Mouse (Mus musculus) stomach, postnatal 0 days (tissue): ENCODE measurements around the gene Spata48. TPM values are rescaled to one million over a fixed set of nuclear protein-coding genes. Genes with fewer than 3 reads are reported as not detected.

ENCODE experiments used
- ATAC-seq: fragments of 200-750 bp; cut with Nextera tagmentation; 2 replicates; pipeline ENCODE4 v1.8.0; 2017; ENCODE audit not compliant: low FRiP score, low TSS enrichment
- DNase-seq: peaks from one replicate; pipeline ENCODE4 v3.0.0-alpha.2; 2016; ENCODE audit warnings: low spot score
- H3K27ac ChIP-seq: fragments of 300-500 bp; sonication (generic); replicated peaks from 2 replicates; pipeline ENCODE4 v1.5.1; 2014; ENCODE audit warnings: mild to moderate bottlenecking, control low read depth
- H3K27me3 ChIP-seq: fragments of 300-500 bp; sonication (generic); 2 replicates; pipeline ENCODE4 v1.6.1; 2014; ENCODE audit warnings: low read length; ENCODE audit not compliant: control insufficient read depth, insufficient read depth
- H3K36me3 ChIP-seq: fragments of 300-500 bp; sonication (generic); 2 replicates; pipeline ENCODE4 v1.6.1; 2014; ENCODE audit warnings: low read length, mixed read lengths; ENCODE audit not compliant: control insufficient read depth, insufficient read depth
- H3K4me1 ChIP-seq: fragments of 300-500 bp; sonication (generic); replicated peaks from 2 replicates; pipeline ENCODE4 v1.6.1; 2014; ENCODE audit warnings: antibody characterized with exemption; ENCODE audit not compliant: control insufficient read depth, insufficient read depth
- H3K4me2 ChIP-seq: fragments of 300-500 bp; sonication (generic); replicated peaks from 2 replicates; pipeline ENCODE4 v1.6.1; 2014; ENCODE audit warnings: low read depth, mild to moderate bottlenecking, control low read depth, moderate library complexity
- H3K4me3 ChIP-seq: fragments of 300-500 bp; sonication (generic); 2 replicates; pipeline ENCODE4 v1.5.1; 2014; ENCODE audit warnings: low read depth, low read length, control low read depth
- H3K9ac ChIP-seq: fragments of 300-500 bp; sonication (generic); 2 replicates; pipeline ENCODE4 v1.6.1; 2014; ENCODE audit warnings: mild to moderate bottlenecking, low read length, control low read depth, mixed read lengths
- H3K9me3 ChIP-seq: fragments of 300-500 bp; sonication (generic); 2 replicates; pipeline ENCODE4 v1.6.1; 2016; ENCODE audit warnings: low read length; ENCODE audit not compliant: control insufficient read depth
- CTCF ChIP-seq: IDR thresholded peaks from 2 replicates; pipeline ENCODE4 v1.5.1; 2016; ENCODE audit warnings: antibody characterized with exemption, low read depth, mild to moderate bottlenecking, moderate library complexity
- EP300 ChIP-seq: optimal IDR thresholded peaks from 2 replicates; pipeline ENCODE3; 2016; ENCODE audit warnings: antibody characterized with exemption
- whole genome bisulfite sequencing: fragments of 180-500 bp; shearing (Covaris S2); extraction: QIAGEN DNeasy Blood & Tissue Kit; methylation state at CpG from one replicate; pipeline ENCODE4 v1.1.7; 2014; 5-methylcytosine and 5-hydroxymethylcytosine counted together
- polyA plus RNA-seq: library from polyadenylated mRNA; unstranded; fragments of >200 nt; fragmentation: Nextera tagmentation; extraction: Ambion mirVana; gene quantifications from 2 replicates; pipeline ENCODE4 v1.2.1, GENCODE M21; 2015

The Spata48 gene
- polyA plus RNA-seq, 1 experiment from 2014 or later, result 0.78 TPM

GRCm38 (mm10) chr11:11521908-11522441, 60.1 kb downstream of the Spata48 start:
- H3K4me2 ChIP-seq, result no peak overlapping the region
- ATAC-seq (no peak), DNase-seq (no peak)
- no peak overlapping the region for H3K9ac ChIP-seq
- H3K27ac ChIP-seq, result no peak overlapping the region
- WGBS, result 68% methylated on average over 5 of the region's 5 CpGs
- H3K27me3 ChIP-seq, result no peaks in the 10 kb centered on the region
- TF ChIP-seq EP300, result no peak
- no peak for TF ChIP-seq CTCF
- H3K9me3 ChIP-seq, result no peaks in the 10 kb centered on the region
- H3K4me1 ChIP-seq, result no peaks in the 10 kb centered on the region
- H3K36me3 ChIP-seq, result no peaks in the 10 kb centered on the region
- H3K4me3 ChIP-seq, result no peak overlapping the region

- Histone ChIP-seq H3K4me1 (no peaks in the 10 kb centered on the region), H3K36me3 (no peaks in the 10 kb centered on the region), H3K4me3 (no peak overlapping the region), H3K9ac (no peak overlapping the region), H3K27ac (no peak overlapping the region), H3K4me2 (no peak overlapping the region), H3K27me3 (no peaks in the 10 kb centered on the region), H3K9me3 (no peaks in the 10 kb centered on the region)
- 77% methylated on average over 11 of the region's 11 CpGs for WGBS
- DNase-seq, result no peak
- ATAC-seq, result no peak
- TF ChIP-seq EP300, result no peak
Observed at GRCm38 (mm10) chr11:11528760-11529159, 66.9 kb downstream of the Spata48 start.

GRCm38 (mm10) chr11:11529165-11529564, 67.3 kb downstream of the Spata48 start:
- H3K4me2 ChIP-seq, result no peak overlapping the region
- no peaks in the 10 kb centered on the region for H3K4me1 ChIP-seq
- DNase-seq (no peak), ATAC-seq (no peak)
- no peak overlapping the region for H3K27ac ChIP-seq
- H3K9ac ChIP-seq, result no peak overlapping the region
- no peaks in the 10 kb centered on the region for H3K27me3 ChIP-seq
- H3K4me3 ChIP-seq, result no peak overlapping the region
- no peaks in the 10 kb centered on the region for H3K36me3 ChIP-seq
- H3K9me3 ChIP-seq, result no peaks in the 10 kb centered on the region
- TF ChIP-seq EP300 (no peak), CTCF (no peak)
- 70% methylated on average over 6 of the region's 6 CpGs for WGBS

- Histone ChIP-seq H3K9ac (no peak overlapping the region), H3K36me3 (no peaks in the 10 kb centered on the region), H3K4me2 (no peak overlapping the region), H3K27ac (no peak overlapping the region), H3K27me3 (no peaks in the 10 kb centered on the region), H3K9me3 (no peaks in the 10 kb centered on the region), H3K4me1 (no peaks in the 10 kb centered on the region), H3K4me3 (no peak overlapping the region)
- no peak for DNase-seq
- no peak for ATAC-seq
- TF ChIP-seq CTCF (no peak), EP300 (no peak)
- 62% methylated on average over 2 of the region's 2 CpGs for WGBS
Observed at GRCm38 (mm10) chr11:11530126-11530525, 68.2 kb downstream of the Spata48 start.

- no peaks in the 10 kb centered on the region for H3K36me3 ChIP-seq
- WGBS, result 59% methylated on average over 1 of the region's 1 CpGs
- H3K9me3 ChIP-seq, result no peaks in the 10 kb centered on the region
- H3K4me3 ChIP-seq, result no peak overlapping the region
- no peak overlapping the region for H3K27ac ChIP-seq
- no peaks in the 10 kb centered on the region for H3K4me1 ChIP-seq
- DNase-seq (no peak), ATAC-seq (no peak)
- no peaks in the 10 kb centered on the region for H3K27me3 ChIP-seq
- no peak overlapping the region for H3K9ac ChIP-seq
- H3K4me2 ChIP-seq, result no peak overlapping the region
- TF ChIP-seq EP300 (no peak), CTCF (no peak)
Observed at GRCm38 (mm10) chr11:11536295-11536694, 74.4 kb downstream of the Spata48 start.

GRCm38 (mm10) chr11:11545948-11546347, 84.1 kb downstream of the Spata48 start:
- no peak for TF ChIP-seq CTCF
- no peak for TF ChIP-seq EP300
- no peak for ATAC-seq
- Histone ChIP-seq H3K27me3 (no peaks in the 10 kb centered on the region), H3K9ac (no peak overlapping the region), H3K4me2 (no peak overlapping the region), H3K4me3 (no peak overlapping the region), H3K27ac (no peak overlapping the region), H3K9me3 (no peaks in the 10 kb centered on the region), H3K36me3 (no peaks in the 10 kb centered on the region), H3K4me1 (no peaks in the 10 kb centered on the region)
- WGBS, result 88% methylated on average over 3 of the region's 3 CpGs
- no peak for DNase-seq
